Mouse (Mus musculus): Measurements from ENCODE around the gene Olfr98. TPM values are rescaled to one million over a fixed set of nuclear protein-coding genes. Genes with fewer than 3 reads are reported as not detected.

The Olfr98 gene
- total RNA-seq, 2 experiments from 2014 or later = not detected

Other genes with a start within 250 kb of the Olfr98 start
- gene Mog, start 240.4 kb downstream of the Olfr98 start, total RNA-seq (2021) = under 1 TPM in 1 of 2 experiments, not detected in 1; 0.20 TPM
- 100 to 1,000 TPM; 430 to 482 TPM for gene Gabbr1, start 217.8 kb downstream of the Olfr98 start, total RNA-seq (2021)
- not detected for gene Olfr90, start 175.2 kb downstream of the Olfr98 start, total RNA-seq (2021)
- gene Olfr91, start 165.5 kb downstream of the Olfr98 start, total RNA-seq (2021) = not detected
- not detected for gene Olfr92, start 143.7 kb downstream of the Olfr98 start, total RNA-seq (2021)
- gene Olfr93, start 102.3 kb downstream of the Olfr98 start, total RNA-seq (2021) = not detected
- gene Ubd, start 69.9 kb downstream of the Olfr98 start, total RNA-seq (2021) = not detected
- not detected for gene Olfr94, start 62.8 kb downstream of the Olfr98 start, total RNA-seq (2021)
- gene Olfr95, start 50.6 kb downstream of the Olfr98 start, total RNA-seq (2021) = not detected
- not detected for gene Olfr96, start 43.6 kb downstream of the Olfr98 start, total RNA-seq (2021)
- gene Olfr97, start 26.4 kb downstream of the Olfr98 start, total RNA-seq (2021) = not detected
- gene H2-M3, start 6.5 kb upstream of the Olfr98 start, total RNA-seq (2021) = 1 to 10 TPM; 1.6 to 1.7 TPM
- gene Olfr99, start 19.7 kb upstream of the Olfr98 start, total RNA-seq (2021) = not detected
- gene Olfr101, start 40.6 kb upstream of the Olfr98 start, total RNA-seq (2021) = not detected
- gene Olfr102, start 53.3 kb upstream of the Olfr98 start, total RNA-seq (2021) = not detected
- not detected for gene Olfr103, start 75.9 kb upstream of the Olfr98 start, total RNA-seq (2021)
- gene Olfr104-ps, start 95.8 kb upstream of the Olfr98 start, total RNA-seq (2021) = not detected
- not detected for gene Olfr105-ps, start 115.3 kb upstream of the Olfr98 start, total RNA-seq (2021)
- not detected for gene Olfr106-ps, start 126.6 kb upstream of the Olfr98 start, total RNA-seq (2021)
- not detected for gene Olfr107, start 135.5 kb upstream of the Olfr98 start, total RNA-seq (2021)
- gene Olfr108, start 181.7 kb upstream of the Olfr98 start, total RNA-seq (2021) = not detected
- gene Olfr109, start 195.2 kb upstream of the Olfr98 start, total RNA-seq (2021) = not detected
- not detected for gene H2-M2, start 219.8 kb upstream of the Olfr98 start, total RNA-seq (2021)
- not detected for gene Olfr110, start 228.7 kb upstream of the Olfr98 start, total RNA-seq (2021)
- under 1 TPM in 1 of 2 experiments, not detected in 1; 0.18 TPM for gene Olfr111, start 244.3 kb upstream of the Olfr98 start, total RNA-seq (2021)